Mouse (Mus musculus) cerebellum, adult 2 months (tissue): ENCODE results near the gene Gpx7.

ENCODE experiments used
- CTCF ChIP-seq: fragments of 200-500 bp; IDR thresholded peaks from 2 replicates; pipeline ENCODE4 v1.5.1; 2011; ENCODE audit warnings: low read depth, mild to moderate bottlenecking, control low read depth, low read length, moderate library complexity, borderline replicate concordance; ENCODE audit not compliant: insufficient read depth
- POLR2A ChIP-seq: fragments of 200-500 bp; IDR thresholded peaks from 2 replicates; pipeline ENCODE4 v1.6.1; 2011; ENCODE audit warnings: low read length, control low read depth, borderline replicate concordance; ENCODE audit not compliant: insufficient read depth

DNA sequence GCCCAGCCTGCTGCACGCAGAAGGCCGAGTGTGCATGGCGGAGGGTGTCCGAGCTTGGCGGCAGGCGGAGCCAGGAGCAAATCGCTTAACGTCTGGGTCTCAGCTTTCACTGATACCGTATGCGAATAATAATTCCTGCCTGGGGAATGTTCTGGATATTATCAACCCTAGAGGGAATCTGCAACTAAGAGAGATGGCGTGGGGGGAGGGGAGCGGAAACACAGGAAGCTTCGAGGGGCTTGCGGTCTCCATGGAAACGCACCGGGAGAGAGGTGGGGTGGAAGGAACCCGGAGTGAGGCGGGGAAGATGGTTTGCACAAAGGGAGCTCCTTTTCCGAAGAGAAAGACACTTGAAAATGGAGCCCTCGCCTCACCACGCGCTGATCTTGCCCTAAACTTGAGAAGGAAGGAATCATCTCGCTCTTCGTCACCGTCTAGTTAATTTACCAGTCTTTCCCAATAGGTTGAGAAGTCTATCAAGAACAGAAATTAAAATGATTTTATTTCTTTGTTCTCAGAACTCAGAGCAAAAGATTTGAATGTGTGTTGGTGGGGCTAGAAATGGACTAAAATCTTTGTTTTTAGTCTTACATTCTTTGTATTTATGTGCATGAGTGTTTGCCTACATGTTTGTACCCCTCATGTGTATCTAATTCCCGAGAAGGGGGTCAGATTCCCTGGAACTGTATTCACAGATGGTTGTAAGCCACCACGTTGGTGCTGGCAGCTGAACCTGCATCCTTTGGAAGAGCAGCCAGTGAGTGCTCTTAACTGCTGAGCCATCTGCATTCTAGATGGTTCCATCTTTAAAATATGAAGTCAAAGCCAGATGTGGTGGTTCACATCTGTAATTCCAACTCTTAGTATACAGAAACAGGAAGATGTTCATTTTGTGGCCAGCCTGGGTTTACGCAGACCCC lies 46.4 kb downstream of the Gpx7 start:
- TF ChIP-seq CTCF (no peak), POLR2A (no peak)
